Mouse (Mus musculus) hindbrain, embryonic 15.5 days (tissue): Measurements from ENCODE around the gene Jarid2. TPM values are rescaled to one million over a fixed set of nuclear protein-coding genes. Genes with fewer than 3 reads are reported as not detected.
A peak's percentile ranks its signal among the peaks of the same experiment; 100 is the strongest.

Experiments used
- ATAC-seq: fragments of 200-750 bp; cut with Nextera tagmentation; 2 replicates; pipeline ENCODE4 v1.8.0; 2017; ENCODE audit warnings: low read depth, moderate number of reproducible peaks, moderate TSS enrichment; ENCODE audit not compliant: low FRiP score
- H3K27ac ChIP-seq: fragments of 300-500 bp; sonication (generic); replicated peaks from 2 replicates; pipeline ENCODE4 v1.5.1; 2015; ENCODE audit warnings: mild to moderate bottlenecking, inconsistent platforms
- H3K27me3 ChIP-seq: fragments of 300-500 bp; sonication (generic); 2 replicates; pipeline ENCODE4 v1.6.1; 2015; ENCODE audit warnings: control low read depth, inconsistent platforms
- H3K36me3 ChIP-seq: fragments of 300-500 bp; sonication (generic); 2 replicates; pipeline ENCODE4 v1.6.1; 2015; ENCODE audit warnings: control low read depth, inconsistent platforms
- H3K4me1 ChIP-seq: fragments of 300-500 bp; sonication (generic); replicated peaks from 2 replicates; pipeline ENCODE4 v1.6.1; 2015; ENCODE audit warnings: control low read depth, inconsistent platforms
- H3K4me2 ChIP-seq: fragments of 300-500 bp; sonication (generic); 2 replicates; pipeline ENCODE4 v1.6.1; 2015; ENCODE audit warnings: moderate library complexity, mild to moderate bottlenecking, inconsistent platforms
- H3K4me3 ChIP-seq: fragments of 300-500 bp; sonication (generic); 2 replicates; pipeline ENCODE4 v1.5.1; 2015; ENCODE audit warnings: mild to moderate bottlenecking, inconsistent platforms
- H3K9ac ChIP-seq: fragments of 300-500 bp; sonication (generic); 2 replicates; pipeline ENCODE4 v1.6.1; 2015; ENCODE audit warnings: inconsistent platforms
- H3K9me3 ChIP-seq: fragments of 300-500 bp; sonication (generic); 2 replicates; pipeline ENCODE4 v1.6.1; 2016; ENCODE audit warnings: control low read depth, inconsistent platforms
- WGBS: fragments of 180-500 bp; shearing (Covaris S2); methylation state at CpG from one replicate; pipeline ENCODE4 v1.1.7; 2015; 5-methylcytosine and 5-hydroxymethylcytosine counted together
- polyA plus RNA-seq: library from polyadenylated mRNA; unstranded; fragments of >200 nt; fragmentation: Nextera tagmentation; extraction: Ambion mirVana; gene quantifications from 2 replicates; pipeline ENCODE4 v1.2.1, GENCODE M21; 2015

The Jarid2 gene
- polyA plus RNA-seq, 1 experiment from 2014 or later = 38.3 TPM

DNA sequence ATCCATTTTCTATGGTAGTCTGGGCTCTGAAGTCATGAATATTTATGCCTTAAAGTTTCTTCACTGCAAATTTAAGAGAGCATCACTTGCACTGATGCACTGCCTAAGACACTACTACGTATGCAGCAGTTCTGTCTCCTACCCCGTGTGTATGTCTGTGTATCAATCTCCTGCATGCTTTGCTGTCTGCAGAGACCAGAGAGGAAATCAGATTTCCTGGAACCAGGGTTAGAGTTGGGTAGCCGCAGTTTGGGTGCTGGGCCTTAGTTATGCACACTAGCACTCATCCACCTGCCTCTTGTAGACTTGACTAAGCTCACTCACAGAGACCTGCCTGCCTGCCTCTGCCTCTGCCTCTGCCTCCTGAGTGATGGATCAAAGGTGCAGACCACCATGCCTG lies 33.8 kb downstream of the Jarid2 start:
- H3K27me3 ChIP-seq = no peaks in the 10 kb centered on the region
- no peak overlapping the region for H3K27ac ChIP-seq
- no peaks in the 10 kb centered on the region for H3K36me3 ChIP-seq
- WGBS = 72% methylated on average over 3 of the region's 3 CpGs
- no peak for ATAC-seq
- peaks cover 3% of the 10 kb centered on the region; the same call in 1 of the 2 replicates for H3K4me1 ChIP-seq
- no peak overlapping the region for H3K4me2 ChIP-seq
- H3K9me3 ChIP-seq = no peaks in the 10 kb centered on the region
- no peak overlapping the region for H3K4me3 ChIP-seq
- H3K9ac ChIP-seq = no peak overlapping the region

DNA sequence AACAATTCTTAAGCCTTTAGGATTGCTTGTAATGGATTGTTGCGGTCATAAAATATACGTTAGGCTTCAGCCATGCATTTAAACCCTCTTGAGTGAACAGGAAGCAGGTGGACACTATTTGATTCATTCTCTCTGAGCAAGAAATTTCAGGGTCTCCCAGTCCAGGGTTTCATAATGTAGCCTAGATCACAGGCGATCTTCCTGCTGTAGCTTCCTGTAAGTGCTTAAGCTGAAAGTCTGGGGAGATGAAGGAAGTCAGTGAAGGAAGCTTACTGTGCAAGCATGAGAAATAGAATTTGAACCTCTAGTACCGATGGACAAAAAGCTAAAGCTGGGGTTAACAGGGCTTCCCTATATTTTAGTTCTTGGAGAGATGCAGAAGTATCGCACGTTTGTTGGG lies 38.5 kb downstream of the Jarid2 start:
- Histone ChIP-seq H3K4me3 (no peak overlapping the region), H3K4me2 (no peak overlapping the region), H3K36me3 (no peaks in the 10 kb centered on the region), H3K27ac (no peak overlapping the region), H3K4me1 (0 out of 2 replicates have a peak, but pooled peaks cover 3% of the 10 kb centered on the region), H3K9ac (no peak overlapping the region), H3K9me3 (no peaks in the 10 kb centered on the region), H3K27me3 (no peaks in the 10 kb centered on the region)
- WGBS = 83% methylated on average over 6 of the region's 6 CpGs
- ATAC-seq = no peak

DNA sequence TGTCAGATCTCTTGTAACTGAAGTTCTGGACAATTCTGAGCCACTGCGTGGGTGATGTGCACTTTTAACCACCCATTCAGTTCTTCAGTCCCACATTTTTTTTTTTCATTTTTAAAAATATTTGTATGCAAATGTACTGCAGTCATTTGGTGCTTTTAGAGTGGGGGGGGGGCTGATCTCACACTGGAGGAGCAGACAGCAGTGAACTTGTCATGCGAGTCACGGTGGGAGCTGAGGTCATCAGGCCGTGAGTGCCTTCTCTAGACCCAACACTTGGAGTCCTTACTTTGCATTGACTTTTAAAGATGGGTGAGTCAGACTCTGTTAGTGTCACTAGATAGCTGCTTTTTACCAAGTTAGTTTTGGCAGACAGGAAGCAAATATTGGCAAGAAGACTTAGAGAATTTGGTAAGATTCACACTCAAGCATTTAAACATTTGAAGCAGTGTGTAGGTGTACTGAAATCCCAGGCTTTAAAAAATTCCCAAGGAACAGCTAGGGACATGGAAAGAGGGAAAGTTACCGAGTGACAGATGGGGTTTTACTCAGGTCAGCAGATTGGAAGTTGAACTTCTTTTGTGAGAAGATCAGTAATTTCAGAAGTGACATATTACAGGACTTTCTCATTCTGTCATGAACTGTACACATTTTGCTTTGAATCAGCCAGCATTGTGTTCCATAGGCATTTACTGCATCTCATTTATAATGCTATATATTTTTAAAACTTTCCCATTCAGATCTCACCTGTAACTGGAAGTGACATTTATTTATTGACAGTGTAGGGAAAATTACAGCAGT lies 41.7 kb downstream of the Jarid2 start:
- Histone ChIP-seq H3K36me3 (no peaks in the 10 kb centered on the region), H3K9ac (no peak overlapping the region), H3K4me2 (no peak overlapping the region), H3K4me3 (no peak overlapping the region), H3K27me3 (no peaks in the 10 kb centered on the region), H3K27ac (no peak overlapping the region), H3K9me3 (no peaks in the 10 kb centered on the region), H3K4me1 (no peaks in the 10 kb centered on the region)
- 55% methylated on average over 5 of the region's 5 CpGs for WGBS
- no peak for ATAC-seq

DNA sequence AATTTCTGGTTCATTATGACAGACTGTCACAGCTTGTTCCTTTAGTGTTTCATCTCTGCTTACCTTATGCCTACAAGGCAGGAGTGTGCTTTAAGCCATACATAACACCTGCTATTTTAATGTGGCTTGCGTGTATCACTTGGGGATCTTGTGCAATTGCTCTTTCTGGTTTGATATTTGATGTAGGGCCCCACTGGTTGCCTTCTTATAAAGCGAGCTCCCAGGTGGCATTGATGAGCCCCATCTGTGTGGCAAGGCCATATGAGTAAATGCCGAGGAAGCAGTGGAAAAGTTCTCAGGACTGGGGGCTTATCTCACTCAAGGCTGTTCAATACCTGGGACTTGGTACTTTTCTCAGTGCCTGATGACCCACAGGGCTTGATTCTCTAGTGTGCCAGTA lies 43.5 kb downstream of the Jarid2 start:
- no peaks in the 10 kb centered on the region for H3K36me3 ChIP-seq
- ATAC-seq = no peak
- no peaks in the 10 kb centered on the region for H3K27me3 ChIP-seq
- WGBS = 85% methylated on average over 3 of the region's 3 CpGs
- no peak overlapping the region for H3K9ac ChIP-seq
- no peak overlapping the region for H3K27ac ChIP-seq
- H3K9me3 ChIP-seq = no peaks in the 10 kb centered on the region
- H3K4me2 ChIP-seq = no peak overlapping the region
- no peaks in the 10 kb centered on the region for H3K4me1 ChIP-seq
- H3K4me3 ChIP-seq = no peak overlapping the region

DNA sequence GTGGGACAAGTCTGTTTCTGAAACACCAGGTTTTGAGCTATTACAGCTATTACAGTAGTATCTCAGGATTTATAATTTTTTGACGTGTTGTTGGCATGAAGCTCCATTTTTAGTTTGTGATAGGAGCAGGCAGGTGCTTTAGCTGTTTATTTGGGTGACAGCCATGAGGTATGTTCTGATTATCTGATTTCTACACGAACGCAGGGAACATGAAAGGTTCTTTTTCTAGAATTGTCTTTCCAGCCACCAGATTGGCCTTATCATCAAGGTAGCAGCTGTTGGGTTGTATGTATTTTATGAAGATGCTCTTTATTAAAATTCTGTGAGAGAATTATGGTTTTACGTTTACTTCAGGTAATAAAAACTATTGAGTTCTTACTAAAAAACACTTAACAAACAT lies 45.1 kb downstream of the Jarid2 start:
- no peaks in the 10 kb centered on the region for H3K36me3 ChIP-seq
- ATAC-seq = no peak
- H3K9ac ChIP-seq = no peak overlapping the region
- 90% methylated on average over 4 of the region's 4 CpGs for WGBS
- H3K27ac ChIP-seq = no peak overlapping the region
- no peaks in the 10 kb centered on the region for H3K9me3 ChIP-seq
- no peak overlapping the region for H3K4me2 ChIP-seq
- H3K4me3 ChIP-seq = no peak overlapping the region
- no peaks in the 10 kb centered on the region for H3K27me3 ChIP-seq
- H3K4me1 ChIP-seq = no peaks in the 10 kb centered on the region

DNA sequence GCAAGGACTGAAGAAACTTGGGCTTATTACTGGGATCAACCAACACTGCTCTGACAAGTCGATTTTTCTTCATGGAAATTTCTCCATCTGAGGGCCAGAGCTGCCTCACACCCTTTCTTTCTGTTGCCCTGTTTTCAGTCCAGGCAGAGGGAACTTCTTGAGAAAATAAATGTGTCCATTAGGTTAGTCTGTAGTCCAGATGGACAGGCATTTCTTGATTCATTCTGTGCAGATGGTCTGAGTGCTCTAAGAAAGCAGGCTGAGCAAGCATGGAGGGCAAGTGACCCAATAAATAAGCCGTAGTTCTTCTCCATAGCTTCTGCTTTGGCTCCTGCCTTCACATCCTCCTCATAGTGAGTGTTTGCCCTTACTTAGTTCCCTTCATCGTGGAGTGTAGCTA lies 46.1 kb downstream of the Jarid2 start:
- Histone ChIP-seq H3K4me2 (no peak overlapping the region), H3K9ac (no peak overlapping the region), H3K27ac (no peak overlapping the region), H3K27me3 (no peaks in the 10 kb centered on the region), H3K9me3 (no peaks in the 10 kb centered on the region), H3K36me3 (no peaks in the 10 kb centered on the region), H3K4me3 (no peak overlapping the region), H3K4me1 (no peaks in the 10 kb centered on the region)
- ATAC-seq = no peak
- 83% methylated on average over 3 of the region's 3 CpGs for WGBS

DNA sequence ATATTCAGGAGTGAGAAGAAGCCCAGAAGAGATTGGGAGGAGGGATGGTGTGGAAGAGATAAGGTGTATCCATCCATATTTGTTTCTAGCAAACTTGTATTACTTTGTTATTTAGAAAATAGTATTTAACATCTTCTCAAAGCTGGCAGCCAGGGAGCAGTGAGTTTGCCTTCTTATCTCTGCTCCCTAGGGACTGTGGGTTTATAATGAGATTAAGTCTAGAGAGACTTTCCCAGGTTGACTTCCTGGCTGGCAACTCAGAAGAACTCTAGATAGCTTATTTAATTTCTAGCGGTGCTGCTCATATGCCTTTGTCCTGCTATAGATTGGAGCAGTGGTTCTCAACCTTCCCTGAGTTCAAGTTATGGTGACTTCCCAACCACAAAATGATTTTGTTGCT lies 51.2 kb downstream of the Jarid2 start:
- no peak for ATAC-seq
- Histone ChIP-seq H3K36me3 (no peaks in the 10 kb centered on the region), H3K9ac (no peak overlapping the region), H3K4me2 (no peak overlapping the region), H3K27ac (no peak overlapping the region), H3K27me3 (no peaks in the 10 kb centered on the region), H3K4me3 (no peak overlapping the region), H3K4me1 (0 out of 2 replicates have a peak, but pooled peaks cover 3% of the 10 kb centered on the region), H3K9me3 (no peaks in the 10 kb centered on the region)
- WGBS = 84% methylated on average over 1 of the region's 1 CpGs

DNA sequence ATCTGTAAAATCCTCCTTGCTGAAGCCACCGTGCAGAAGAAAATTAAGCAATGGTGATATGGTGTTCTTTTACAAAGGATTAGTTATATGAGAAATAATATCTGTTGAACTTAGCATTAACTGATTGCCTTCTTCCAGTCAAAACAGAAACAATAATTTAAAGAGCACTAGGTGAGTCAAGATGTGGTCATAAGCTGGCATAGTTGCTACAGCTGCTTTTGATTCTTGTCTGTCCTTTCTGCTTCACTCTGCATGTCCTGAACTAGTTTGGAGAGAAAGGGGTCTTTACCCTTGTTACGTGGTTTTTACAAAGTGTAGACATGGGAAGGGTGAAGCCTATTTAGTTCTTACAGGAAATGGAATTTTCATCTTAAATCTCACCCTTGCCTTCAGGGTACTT lies 51.9 kb downstream of the Jarid2 start:
- Histone ChIP-seq H3K36me3 (no peaks in the 10 kb centered on the region), H3K27ac (no peak overlapping the region)
- WGBS = 82% methylated on average over 2 of the region's 2 CpGs

DNA sequence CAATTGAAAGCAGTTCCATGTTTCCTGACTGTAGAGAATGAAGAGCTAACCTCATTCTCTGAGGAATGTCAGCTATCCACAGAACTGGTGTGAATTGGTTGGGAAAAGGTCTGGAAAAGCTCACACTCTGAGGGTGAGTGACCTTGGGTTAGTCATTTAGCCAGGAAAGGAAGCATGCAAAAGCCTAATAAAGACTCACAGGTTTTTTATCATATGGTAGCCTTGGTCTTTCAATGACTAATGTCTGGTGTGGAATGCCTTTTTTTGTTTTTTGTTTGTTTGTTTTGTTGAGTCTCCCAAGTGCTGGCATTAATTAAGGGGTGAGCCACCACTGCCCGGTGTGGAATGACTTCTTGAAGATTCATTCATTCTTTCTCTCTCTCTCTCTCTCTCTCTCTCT lies 55.3 kb downstream of the Jarid2 start:
- 74% methylated on average over 1 of the region's 1 CpGs for WGBS
- no peak overlapping the region for H3K27ac ChIP-seq
- no peaks in the 10 kb centered on the region for H3K36me3 ChIP-seq
- H3K4me2 ChIP-seq = no peak overlapping the region
- H3K9me3 ChIP-seq = no peaks in the 10 kb centered on the region
- H3K27me3 ChIP-seq = no peaks in the 10 kb centered on the region
- H3K9ac ChIP-seq = no peak overlapping the region
- ATAC-seq = no peak
- peaks cover 12% of the 10 kb centered on the region; the same call in 1 of the 2 replicates for H3K4me1 ChIP-seq
- no peak overlapping the region for H3K4me3 ChIP-seq

More for the DNA sequence above, 51.9 kb downstream of the Jarid2 start:
- Histone ChIP-seq H3K4me1 (0 out of 2 replicates have a peak, but pooled peaks cover 8% of the 10 kb centered on the region), H3K4me2 (no peak overlapping the region), H3K9me3 (no peaks in the 10 kb centered on the region), H3K4me3 (no peak overlapping the region), H3K9ac (no peak overlapping the region), H3K27me3 (no peaks in the 10 kb centered on the region)
- ATAC-seq = no peak

DNA sequence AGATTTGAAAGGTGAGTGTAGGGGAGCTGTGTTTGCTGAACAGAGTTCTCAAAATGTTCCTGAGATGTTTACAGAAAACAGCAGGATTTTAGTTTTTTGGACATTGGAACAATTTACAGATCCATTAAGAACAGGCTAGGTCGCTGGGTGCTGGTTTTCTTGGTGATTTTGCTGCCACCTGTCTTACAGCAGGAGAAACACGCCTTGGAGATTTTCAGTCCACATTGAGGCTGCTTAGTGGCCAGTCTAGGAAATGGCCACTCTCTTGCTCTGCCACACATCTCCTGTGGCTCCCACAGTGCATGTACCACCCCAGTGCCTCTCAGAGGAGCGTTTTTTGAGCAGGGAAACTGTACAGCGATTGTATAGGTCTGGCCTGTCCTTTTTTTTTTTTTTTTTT lies 57.0 kb downstream of the Jarid2 start:
- Histone ChIP-seq H3K27ac (no peak overlapping the region), H3K27me3 (no peaks in the 10 kb centered on the region), H3K4me3 (no peak overlapping the region), H3K4me1 (peaks cover 12% of the 10 kb centered on the region; the same call in 1 of the 2 replicates), H3K9me3 (no peaks in the 10 kb centered on the region), H3K9ac (no peak overlapping the region), H3K36me3 (no peaks in the 10 kb centered on the region), H3K4me2 (no peak overlapping the region)
- 24% methylated on average over 4 of the region's 4 CpGs for WGBS
- ATAC-seq = peak; percentile 30; the same call in 1 of the 2 replicates

DNA sequence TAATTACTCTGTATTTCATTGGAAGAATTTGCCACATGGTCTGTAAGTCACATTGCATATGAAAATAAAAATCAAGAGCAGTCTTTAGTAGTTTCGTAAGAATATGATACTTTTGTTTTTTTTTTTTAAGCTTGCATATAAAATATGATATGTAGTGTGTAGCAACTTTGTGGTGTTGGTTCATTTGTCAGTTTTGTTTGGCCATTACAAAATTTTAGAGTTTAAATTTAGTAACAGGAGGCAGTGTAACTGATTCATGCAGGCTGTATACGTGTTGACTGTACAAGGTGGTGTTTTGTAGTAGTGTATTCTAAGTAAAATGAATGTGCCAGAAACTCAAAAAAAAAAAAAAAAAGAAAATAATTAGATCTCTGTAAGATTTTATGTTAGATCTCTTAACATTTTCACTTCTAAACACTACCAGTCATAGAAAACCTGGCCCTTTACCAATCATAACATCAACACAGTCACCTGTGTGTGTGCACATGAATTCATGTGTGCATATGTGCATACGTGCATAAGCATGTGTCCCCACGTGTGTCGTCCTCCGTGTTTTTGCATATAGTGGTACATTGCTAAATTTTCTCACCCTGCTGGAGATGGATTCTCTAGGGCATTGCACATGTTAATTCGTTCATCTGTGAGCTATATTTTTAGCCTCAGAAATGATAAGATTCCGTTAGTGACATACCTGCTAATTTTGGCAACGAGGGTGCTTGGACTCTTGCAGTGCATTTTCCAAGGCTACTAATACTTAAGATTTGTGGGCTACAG lies 59.3 kb downstream of the Jarid2 start:
- ATAC-seq = no peak
- 89% methylated on average over 9 of the region's 9 CpGs for WGBS
- no peaks in the 10 kb centered on the region for H3K9me3 ChIP-seq
- H3K27ac ChIP-seq = no peak overlapping the region
- H3K9ac ChIP-seq = no peak overlapping the region
- no peak overlapping the region for H3K4me2 ChIP-seq
- peaks cover 12% of the 10 kb centered on the region; the same call in 1 of the 2 replicates for H3K4me1 ChIP-seq
- no peak overlapping the region for H3K4me3 ChIP-seq
- no peaks in the 10 kb centered on the region for H3K27me3 ChIP-seq
- H3K36me3 ChIP-seq = no peaks in the 10 kb centered on the region

DNA sequence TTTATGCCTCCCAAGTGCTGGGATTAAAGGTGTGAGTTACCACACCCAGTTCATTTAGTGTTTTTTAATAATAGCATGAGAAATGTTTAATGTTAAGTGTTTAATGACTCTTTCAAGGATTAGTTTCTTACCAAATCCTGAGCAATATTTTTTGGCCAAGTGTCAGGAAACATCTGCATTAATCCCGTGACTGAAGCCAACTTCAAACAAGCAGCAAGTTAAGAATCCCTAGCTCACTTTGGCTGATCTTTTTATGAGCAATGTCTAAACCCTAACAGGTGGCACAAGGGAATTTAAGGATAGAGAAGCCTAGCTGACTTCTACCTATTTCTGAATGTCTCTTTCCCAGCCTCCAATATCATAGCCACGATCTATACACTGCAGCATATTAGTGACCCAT lies 60.7 kb downstream of the Jarid2 start:
- H3K36me3 ChIP-seq = no peaks in the 10 kb centered on the region
- peaks cover 15% of the 10 kb centered on the region; the same call in 1 of the 2 replicates for H3K4me1 ChIP-seq
- ATAC-seq = no peak
- WGBS = 73% methylated on average over 2 of the region's 2 CpGs
- H3K4me3 ChIP-seq = no peak overlapping the region
- H3K27ac ChIP-seq = no peak overlapping the region
- no peak overlapping the region for H3K4me2 ChIP-seq
- no peak overlapping the region for H3K9ac ChIP-seq
- H3K9me3 ChIP-seq = no peaks in the 10 kb centered on the region
- H3K27me3 ChIP-seq = no peaks in the 10 kb centered on the region
